Mouse (Mus musculus) liver, embryonic 11.5 days (tissue): Measurements from ENCODE around the gene Slc24a5. TPM values are rescaled to one million over a fixed set of nuclear protein-coding genes. Genes with fewer than 3 reads are reported as not detected.
A peak's percentile ranks its signal among the peaks of the same experiment; 100 is the strongest.

Experiments used
- ATAC-seq: fragments of 200-750 bp; cut with Nextera tagmentation; replicated peaks from 2 replicates; pipeline ENCODE4 v1.8.0; 2017; ENCODE audit warnings: moderate number of reproducible peaks, mild to moderate bottlenecking, moderate TSS enrichment, moderate library complexity; ENCODE audit not compliant: low FRiP score
- DNase-seq: peaks from one replicate; pipeline ENCODE4 v3.0.0-alpha.2; 2017; ENCODE audit warnings: low spot score
- H3K27ac ChIP-seq: fragments of 300-500 bp; sonication (generic); 2 replicates; pipeline ENCODE4 v1.5.1; 2014; ENCODE audit warnings: mild to moderate bottlenecking, low read depth, low read length, control low read depth
- H3K27me3 ChIP-seq: fragments of 300-500 bp; sonication (generic); replicated peaks from 2 replicates; pipeline ENCODE4 v1.6.1; 2014; ENCODE audit warnings: low read length, mixed read lengths; ENCODE audit not compliant: control insufficient read depth, insufficient read depth
- H3K36me3 ChIP-seq: fragments of 300-500 bp; sonication (generic); 2 replicates; pipeline ENCODE4 v1.6.1; 2014; ENCODE audit warnings: mild to moderate bottlenecking, low read length, moderate library complexity, mixed read lengths; ENCODE audit not compliant: control insufficient read depth, insufficient read depth
- H3K4me1 ChIP-seq: fragments of 300-500 bp; sonication (generic); replicated peaks from 2 replicates; pipeline ENCODE4 v1.6.1; 2014; ENCODE audit warnings: low read length, mixed read lengths; ENCODE audit not compliant: control insufficient read depth, insufficient read depth
- H3K4me2 ChIP-seq: fragments of 300-500 bp; sonication (generic); 2 replicates; pipeline ENCODE4 v1.6.1; 2014; ENCODE audit warnings: mild to moderate bottlenecking, control low read depth, moderate library complexity
- H3K4me3 ChIP-seq: fragments of 300-500 bp; sonication (generic); 2 replicates; pipeline ENCODE4 v1.5.1; 2014; ENCODE audit warnings: low read depth, low read length, control low read depth
- H3K9ac ChIP-seq: fragments of 300-500 bp; sonication (generic); 2 replicates; pipeline ENCODE4 v1.6.1; 2014; ENCODE audit warnings: low read depth, low read length, control low read depth
- H3K9me3 ChIP-seq: fragments of 300-500 bp; sonication (generic); 2 replicates; pipeline ENCODE4 v1.6.1; 2016; ENCODE audit warnings: low read length, inconsistent platforms, mixed read lengths; ENCODE audit not compliant: control insufficient read depth
- WGBS: fragments of 180-500 bp; shearing (Covaris S2); extraction: QIAGEN DNeasy Blood & Tissue Kit; methylation state at CpG from one replicate; pipeline ENCODE4 v1.1.7; 2014; 5-methylcytosine and 5-hydroxymethylcytosine counted together
- polyA plus RNA-seq: library from polyadenylated mRNA; unstranded; fragments of >200 nt; fragmentation: Nextera tagmentation; extraction: Ambion mirVana; gene quantifications from 2 replicates; pipeline ENCODE4 v1.2.1, GENCODE M21; 2014

The Slc24a5 gene
- polyA plus RNA-seq, 1 experiment from 2014 or later, result 17.1 TPM

GRCm38 (mm10) chr2:125126792-125127191 is 58.9 kb downstream of the Slc24a5 start:
- ATAC-seq, result no peak
- H3K4me3 ChIP-seq, result no peak overlapping the region

DNA sequence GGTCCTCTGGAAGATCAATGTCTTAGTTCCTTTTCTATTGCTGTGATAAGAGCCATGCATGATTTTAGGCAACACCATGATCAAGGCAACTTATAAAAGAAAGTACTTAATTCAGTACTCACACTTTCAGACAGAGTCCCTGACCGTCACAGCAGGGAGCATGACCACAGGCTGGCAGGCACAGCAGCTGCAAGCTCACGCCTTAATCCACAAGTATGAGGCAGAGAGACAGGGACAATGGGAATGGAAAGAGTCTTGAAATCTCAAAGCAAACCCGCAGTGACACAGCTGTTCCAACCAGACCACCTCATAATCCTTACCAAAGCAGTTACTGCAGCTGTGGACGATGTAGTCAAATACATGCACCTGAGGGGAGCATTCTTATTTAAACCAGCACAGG is 66.2 kb downstream of the Slc24a5 start:
- Histone ChIP-seq H3K27me3 (no peaks in the 10 kb centered on the region), H3K4me1 (peaks cover 6% of the 10 kb centered on the region; the same call in 1 of the 2 replicates), H3K9ac (no peak overlapping the region), H3K36me3 (no peaks in the 10 kb centered on the region), H3K27ac (no peak overlapping the region), H3K4me2 (no peak overlapping the region), H3K4me3 (no peak overlapping the region), H3K9me3 (no peaks in the 10 kb centered on the region)
- 28% methylated on average over 4 of the region's 4 CpGs for WGBS
- DNase-seq (no peak), ATAC-seq (no peak)

More at GRCm38 (mm10) chr2:125126792-125127191, 58.9 kb downstream of the Slc24a5 start:
- Histone ChIP-seq H3K9ac (no peak overlapping the region), H3K4me2 (no peak overlapping the region), H3K27me3 (no peaks in the 10 kb centered on the region), H3K4me1 (peaks cover 6% of the 10 kb centered on the region; the same call in 1 of the 2 replicates), H3K9me3 (no peaks in the 10 kb centered on the region), H3K36me3 (no peaks in the 10 kb centered on the region), H3K27ac (no peak overlapping the region)
- DNase-seq, result no peak
- 54% methylated on average over 3 of the region's 3 CpGs for WGBS

GRCm38 (mm10) chr2:125135903-125136811 is 68.2 kb downstream of the Slc24a5 start, which contains the start of gene Ctxn2:
Gene Ctxn2 (plus strand): TSS chr2:125136692.
- H3K4me1 ChIP-seq, result peaks cover 6% of the 10 kb centered on the region; the same call in 1 of the 2 replicates
- DNase-seq (peak; percentile 87), ATAC-seq (peak; percentile 60)
- H3K36me3 ChIP-seq, result no peaks in the 10 kb centered on the region
- no peaks in the 10 kb centered on the region for H3K9me3 ChIP-seq
- H3K9ac ChIP-seq, result no peak within 1 kb of the TSS
- H3K4me2 ChIP-seq, result peak within 1 kb of the TSS; percentile 62
- H3K27ac ChIP-seq, result no peak within 1 kb of the TSS
- H3K4me3 ChIP-seq, result no peak within 1 kb of the TSS; the same call in none of the 2 replicates
- 3% methylated on average over 39 of the region's 39 CpGs for WGBS
- no peaks in the 10 kb centered on the region for H3K27me3 ChIP-seq

DNA sequence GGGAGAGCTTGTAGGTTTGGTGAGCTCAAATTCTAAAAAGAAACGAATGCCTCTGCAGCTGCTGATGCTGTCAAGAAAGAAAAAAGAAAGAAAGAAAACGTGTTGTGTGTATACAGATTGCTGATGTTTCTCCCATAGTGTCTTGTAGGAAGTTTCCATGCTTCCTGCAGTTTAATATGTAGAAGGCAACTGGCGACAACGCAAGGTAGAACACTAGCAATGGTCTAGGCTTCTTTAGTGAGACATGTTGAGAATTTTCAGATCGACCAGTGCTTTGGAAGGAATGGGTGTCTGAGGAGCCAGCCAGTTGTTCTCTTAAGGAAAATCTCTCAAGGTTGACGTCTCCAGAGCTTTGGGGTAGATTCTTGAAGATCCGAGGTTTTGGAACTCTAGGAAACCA is 68.9 kb downstream of the Slc24a5 start:
- Histone ChIP-seq H3K9me3 (no peaks in the 10 kb centered on the region), H3K27ac (no peak overlapping the region), H3K27me3 (no peaks in the 10 kb centered on the region), H3K4me3 (no peak overlapping the region), H3K9ac (no peak overlapping the region), H3K4me1 (peaks cover 6% of the 10 kb centered on the region; the same call in 1 of the 2 replicates), H3K36me3 (no peaks in the 10 kb centered on the region), H3K4me2 (peak overlapping the region; percentile 62; the same call in 1 of the 2 replicates)
- ATAC-seq (no peak), DNase-seq (no peak)
- WGBS, result 21% methylated on average over 7 of the region's 7 CpGs

Other genes with a start within 250 kb of the Slc24a5 start
- 75.9 and 76.9 TPM in 2 replicates for gene Myef2, start 55.5 kb downstream of the Slc24a5 start, polyA plus RNA-seq
- gene Ctxn2, start 68.6 kb downstream of the Slc24a5 start, polyA plus RNA-seq, result not detected in 2 replicates
- not detected in 2 replicates for gene Slc12a1, start 84.4 kb downstream of the Slc24a5 start, polyA plus RNA-seq
- gene Dut, start 179.1 kb downstream of the Slc24a5 start, polyA plus RNA-seq, result 334 and 345 TPM in 2 replicates